Mouse (Mus musculus): ENCODE data around the gene 2310061I04Rik. TPM values are rescaled to one million over a fixed set of nuclear protein-coding genes. Genes with fewer than 3 reads are reported as not detected.

2310061I04Rik gene
- total and polyA plus RNA-seq, 3 experiments, result 3.1 to 163 (median 32.7) TPM

DNA sequence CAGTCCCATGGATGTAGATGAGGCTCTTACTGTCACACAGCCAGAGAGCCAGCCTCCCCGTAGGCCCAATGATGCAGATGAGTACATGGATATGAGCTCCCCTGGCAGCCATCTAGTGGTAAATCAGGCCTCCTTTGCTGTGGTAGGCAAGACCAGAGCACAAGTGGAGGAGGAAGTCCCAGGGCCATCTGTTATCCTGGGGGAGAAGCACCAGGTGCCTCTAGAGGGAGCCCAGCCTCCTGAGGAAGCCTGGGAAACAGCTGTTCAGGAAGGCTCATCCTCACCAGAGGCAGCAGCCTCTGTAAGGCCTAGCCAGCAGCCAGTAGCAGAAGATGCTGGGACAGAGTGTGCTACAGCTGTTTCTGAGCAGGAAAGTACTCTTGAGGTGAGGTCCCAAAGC lies 49.1 kb downstream of the 2310061I04Rik start:
- DNase-seq (ENCODE audit: low spot score), result no peak
- no peak overlapping the region for H3K4me3 ChIP-seq (ENCODE audit: low read depth, low read length)

DNA sequence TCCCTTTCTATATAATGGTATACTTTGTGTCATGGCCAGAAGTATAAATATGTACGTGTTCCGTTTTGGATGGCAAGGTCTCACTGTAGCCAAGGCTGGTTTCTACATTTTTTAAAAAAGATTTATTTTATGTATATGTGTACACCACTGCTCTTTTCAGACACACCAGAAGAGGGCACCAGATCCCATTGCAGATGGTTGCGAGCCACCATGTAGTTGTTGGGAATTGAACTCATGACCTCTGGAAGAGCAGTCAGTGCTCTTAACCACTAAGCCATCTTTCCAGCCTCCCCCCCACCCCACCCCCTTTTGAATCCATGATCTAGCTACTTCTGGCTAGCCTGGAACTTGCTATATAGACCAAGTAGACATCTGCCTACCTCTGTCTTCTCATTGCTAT lies 53.7 kb downstream of the 2310061I04Rik start:
- H3K9me3 ChIP-seq (replicated peaks), result no peaks in the 10 kb centered on the region
- ATAC-seq (ENCODE audit: extremely low read depth, insufficient number of reproducible peaks, low FRiP score, poor library complexity, severe bottlenecking) (no peak), DNase-seq (ENCODE audit: low spot score) (no peak)
- no peak overlapping the region for H3K4me3 ChIP-seq (ENCODE audit: low read depth, low read length)
- H3K27me3 ChIP-seq (ENCODE audit: insufficient read depth, low read length), result no peaks in the 10 kb centered on the region
- H3K4me1 ChIP-seq (ENCODE audit: insufficient read depth, low read depth, low read length), result peaks cover 42% of the 10 kb centered on the region
- TF ChIP-seq POLR2AphosphoS5 (IDR thresholded peaks at IDR 0.05; ENCODE audit: insufficient replicate concordance, low read depth, low read length), result no peak
- no peak for TF ChIP-seq TAL1 (conservative IDR thresholded peaks at IDR 0.05; ENCODE audit: low read depth, low read length)
- TF ChIP-seq GATA2 (IDR thresholded peaks at IDR 0.05; ENCODE audit: borderline replicate concordance, low read depth, low read length), result no peak
- H3K36me3 ChIP-seq (replicated peaks), result peaks cover 45% of the 10 kb centered on the region

More for the DNA sequence above, 49.1 kb downstream of the 2310061I04Rik start:
- ATAC-seq (ENCODE audit: extremely low read depth, insufficient number of reproducible peaks, low FRiP score, poor library complexity, severe bottlenecking), result no peak
- H3K4me1 ChIP-seq (ENCODE audit: insufficient read depth, low read depth, low read length), result peaks cover 57% of the 10 kb centered on the region
- H3K27me3 ChIP-seq (ENCODE audit: insufficient read depth, low read length), result no peaks in the 10 kb centered on the region
- TF ChIP-seq TAL1 (conservative IDR thresholded peaks at IDR 0.05; ENCODE audit: low read depth, low read length), result no peak
- TF ChIP-seq GATA2 (IDR thresholded peaks at IDR 0.05; ENCODE audit: borderline replicate concordance, low read depth, low read length), result no peak
- no peak for TF ChIP-seq GATA1 (IDR thresholded peaks at IDR 0.05; ENCODE audit: borderline replicate concordance, low read length)
- TF ChIP-seq POLR2AphosphoS5 (IDR thresholded peaks at IDR 0.05; ENCODE audit: insufficient replicate concordance, low read depth, low read length), result no peak
- TF ChIP-seq CTCF (IDR thresholded peaks at IDR 0.05; ENCODE audit: low read depth, low read length), result no peak
- no peaks in the 10 kb centered on the region for H3K9me3 ChIP-seq (replicated peaks)
- H3K36me3 ChIP-seq (replicated peaks), result peaks cover 84% of the 10 kb centered on the region

Other genes with a start within 250 kb of the 2310061I04Rik start
Only the 20 nearest of the 23 such genes appear.
- 33.4 and 45.3 TPM in 2 replicates for gene Gtf2h4, start 223.7 kb downstream of the 2310061I04Rik start, total RNA-seq (2014; fragmentation: Nextera tagmentation)
- gene Gtf2h4, start 223.7 kb downstream of the 2310061I04Rik start, total RNA-seq (2017), result 22.7 and 29.5 TPM in 2 replicates
- 26.4 and 27.1 TPM in 2 replicates for gene Gtf2h4, start 223.7 kb downstream of the 2310061I04Rik start, polyA plus RNA-seq (2012)
- gene Ddr1, start 192.8 kb downstream of the 2310061I04Rik start, total RNA-seq (2014; fragmentation: Nextera tagmentation), result not detected in 2 replicates
- 0.06 TPM in 1 of 2 replicates, not detected in the other for gene Ddr1, start 192.8 kb downstream of the 2310061I04Rik start, total RNA-seq (2017)
- gene Ddr1, start 192.8 kb downstream of the 2310061I04Rik start, polyA plus RNA-seq (2012), result 0.04 and 0.06 TPM in 2 replicates
- 13.7 and 21.4 TPM in 2 replicates for gene Ier3, start 75.7 kb downstream of the 2310061I04Rik start, total RNA-seq (2014; fragmentation: Nextera tagmentation)
- gene Ier3, start 75.7 kb downstream of the 2310061I04Rik start, total RNA-seq (2017), result 49.5 and 61.2 TPM in 2 replicates
- gene Ier3, start 75.7 kb downstream of the 2310061I04Rik start, polyA plus RNA-seq (2012), result 33.5 and 39.8 TPM in 2 replicates
- 68.5 and 73.7 TPM in 2 replicates for gene Flot1, start 74.2 kb downstream of the 2310061I04Rik start, total RNA-seq (2014; fragmentation: Nextera tagmentation)
- gene Flot1, start 74.2 kb downstream of the 2310061I04Rik start, total RNA-seq (2017), result 93.5 and 97.6 TPM in 2 replicates
- 65.3 and 84.9 TPM in 2 replicates for gene Flot1, start 74.2 kb downstream of the 2310061I04Rik start, polyA plus RNA-seq (2012)
- gene Tubb5, start 59.1 kb downstream of the 2310061I04Rik start, total RNA-seq (2014; fragmentation: Nextera tagmentation), result 677 and 817 TPM in 2 replicates
- gene Tubb5, start 59.1 kb downstream of the 2310061I04Rik start, total RNA-seq (2017), result 849 and 1,028 TPM in 2 replicates
- 299 and 510 TPM in 2 replicates for gene Tubb5, start 59.1 kb downstream of the 2310061I04Rik start, polyA plus RNA-seq (2012)
- 197 and 209 TPM in 2 replicates for gene Mdc1, start 55.9 kb downstream of the 2310061I04Rik start, total RNA-seq (2014; fragmentation: Nextera tagmentation)
- gene Mdc1, start 55.9 kb downstream of the 2310061I04Rik start, total RNA-seq (2017), result 10.8 and 15.8 TPM in 2 replicates
- 18.2 and 29.7 TPM in 2 replicates for gene Mdc1, start 55.9 kb downstream of the 2310061I04Rik start, polyA plus RNA-seq (2012)
- gene Nrm, start 36.1 kb downstream of the 2310061I04Rik start, total RNA-seq (2014; fragmentation: Nextera tagmentation), result 39.9 and 59.9 TPM in 2 replicates
- 51.0 and 53.3 TPM in 2 replicates for gene Nrm, start 36.1 kb downstream of the 2310061I04Rik start, total RNA-seq (2017)
- 23.4 and 33.1 TPM in 2 replicates for gene Nrm, start 36.1 kb downstream of the 2310061I04Rik start, polyA plus RNA-seq (2012)
- gene Ppp1r18, start 31.8 kb downstream of the 2310061I04Rik start, total RNA-seq (2014; fragmentation: Nextera tagmentation), result 61.9 and 73.7 TPM in 2 replicates
- 31.1 and 33.1 TPM in 2 replicates for gene Ppp1r18, start 31.8 kb downstream of the 2310061I04Rik start, total RNA-seq (2017)
- gene Ppp1r18, start 31.8 kb downstream of the 2310061I04Rik start, polyA plus RNA-seq (2012), result 87.9 and 103 TPM in 2 replicates
- gene Dhx16, start 17.6 kb downstream of the 2310061I04Rik start, total RNA-seq (2014; fragmentation: Nextera tagmentation), result 48.8 and 56.3 TPM in 2 replicates
- gene Dhx16, start 17.6 kb downstream of the 2310061I04Rik start, total RNA-seq (2017), result 76.8 and 81.1 TPM in 2 replicates
- 73.6 and 77.5 TPM in 2 replicates for gene Dhx16, start 17.6 kb downstream of the 2310061I04Rik start, polyA plus RNA-seq (2012)
- gene Atat1, start 12.6 kb upstream of the 2310061I04Rik start, total RNA-seq (2014; fragmentation: Nextera tagmentation), result 18.1 and 18.3 TPM in 2 replicates
- 7.3 and 10.5 TPM in 2 replicates for gene Atat1, start 12.6 kb upstream of the 2310061I04Rik start, total RNA-seq (2017)
- gene Atat1, start 12.6 kb upstream of the 2310061I04Rik start, polyA plus RNA-seq (2012), result 16.3 and 17.3 TPM in 2 replicates
- gene Mrps18b, start 19.0 kb upstream of the 2310061I04Rik start, total RNA-seq (2014; fragmentation: Nextera tagmentation), result 107 and 118 TPM in 2 replicates
- 103 and 127 TPM in 2 replicates for gene Mrps18b, start 19.0 kb upstream of the 2310061I04Rik start, total RNA-seq (2017)
- gene Mrps18b, start 19.0 kb upstream of the 2310061I04Rik start, polyA plus RNA-seq (2012), result 7.8 and 8.9 TPM in 2 replicates
- gene Ppp1r10, start 19.0 kb upstream of the 2310061I04Rik start, total RNA-seq (2014; fragmentation: Nextera tagmentation), result 85.7 and 93.8 TPM in 2 replicates
- 64.7 and 77.3 TPM in 2 replicates for gene Ppp1r10, start 19.0 kb upstream of the 2310061I04Rik start, total RNA-seq (2017)
- 30.9 and 33.0 TPM in 2 replicates for gene Ppp1r10, start 19.0 kb upstream of the 2310061I04Rik start, polyA plus RNA-seq (2012)
- 77.0 and 80.6 TPM in 2 replicates for gene Abcf1, start 72.3 kb upstream of the 2310061I04Rik start, total RNA-seq (2014; fragmentation: Nextera tagmentation)
- gene Abcf1, start 72.3 kb upstream of the 2310061I04Rik start, total RNA-seq (2017), result 129 and 176 TPM in 2 replicates
- 167 and 196 TPM in 2 replicates for gene Abcf1, start 72.3 kb upstream of the 2310061I04Rik start, polyA plus RNA-seq (2012)
- gene Gnl1, start 82.4 kb upstream of the 2310061I04Rik start, total RNA-seq (2014; fragmentation: Nextera tagmentation), result 18.5 and 22.9 TPM in 2 replicates
- gene Gnl1, start 82.4 kb upstream of the 2310061I04Rik start, total RNA-seq (2017), result 28.6 and 29.5 TPM in 2 replicates
- gene Gnl1, start 82.4 kb upstream of the 2310061I04Rik start, polyA plus RNA-seq (2012), result 120 and 121 TPM in 2 replicates
- 38.6 and 49.4 TPM in 2 replicates for gene Prr3, start 82.8 kb upstream of the 2310061I04Rik start, total RNA-seq (2014; fragmentation: Nextera tagmentation)
- gene Prr3, start 82.8 kb upstream of the 2310061I04Rik start, total RNA-seq (2017), result 11.4 and 15.6 TPM in 2 replicates
- gene Prr3, start 82.8 kb upstream of the 2310061I04Rik start, polyA plus RNA-seq (2012), result 30.1 and 33.1 TPM in 2 replicates
- 16.6 TPM in 1 of 2 replicates, not detected in the other for gene H2-T24, start 123.1 kb upstream of the 2310061I04Rik start, total RNA-seq (2014; fragmentation: Nextera tagmentation)
- gene H2-T24, start 123.1 kb upstream of the 2310061I04Rik start, total RNA-seq (2017), result 5.8 and 6.9 TPM in 2 replicates
- gene H2-T24, start 123.1 kb upstream of the 2310061I04Rik start, polyA plus RNA-seq (2012), result 0.47 and 0.50 TPM in 2 replicates
- 2.3 and 11.3 TPM in 2 replicates for gene H2-T23, start 135.4 kb upstream of the 2310061I04Rik start, total RNA-seq (2014; fragmentation: Nextera tagmentation)
- 21.6 and 29.4 TPM in 2 replicates for gene H2-T23, start 135.4 kb upstream of the 2310061I04Rik start, total RNA-seq (2017)
- 9.5 and 9.8 TPM in 2 replicates for gene H2-T23, start 135.4 kb upstream of the 2310061I04Rik start, polyA plus RNA-seq (2012)
- 6.5 and 12.0 TPM in 2 replicates for gene H2-T22, start 145.3 kb upstream of the 2310061I04Rik start, total RNA-seq (2014; fragmentation: Nextera tagmentation)
- 20.0 and 22.8 TPM in 2 replicates for gene H2-T22, start 145.3 kb upstream of the 2310061I04Rik start, total RNA-seq (2017)
- 3.1 and 5.7 TPM in 2 replicates for gene H2-T22, start 145.3 kb upstream of the 2310061I04Rik start, polyA plus RNA-seq (2012)
- not detected in 2 replicates for gene Gm6034, start 145.5 kb upstream of the 2310061I04Rik start, total RNA-seq (2014; fragmentation: Nextera tagmentation)
- gene Gm6034, start 145.5 kb upstream of the 2310061I04Rik start, total RNA-seq (2017), result not detected in 2 replicates
- not detected in 2 replicates for gene Gm6034, start 145.5 kb upstream of the 2310061I04Rik start, polyA plus RNA-seq (2012)
- gene Gm11127, start 160.9 kb upstream of the 2310061I04Rik start, total RNA-seq (2014; fragmentation: Nextera tagmentation), result not detected in 2 replicates
- not detected in 2 replicates for gene Gm11127, start 160.9 kb upstream of the 2310061I04Rik start, total RNA-seq (2017)
- not detected in 2 replicates for gene Gm11127, start 160.9 kb upstream of the 2310061I04Rik start, polyA plus RNA-seq (2012)

Measured in G1E (cell line).